Mouse (Mus musculus): ENCODE results near the gene Nsa2. TPM values are rescaled to one million over a fixed set of nuclear protein-coding genes. Genes with fewer than 3 reads are reported as not detected.
A peak's percentile ranks its signal among the peaks of the same experiment; 100 is the strongest.
"Not testable (repeated sequence)": the region's sequence is repeated elsewhere in the genome, so short reads cannot be mapped to it uniquely, and the experiment has no call there.

Gene Nsa2
- 29.2 and 61.9 TPM in 2 replicates for total RNA-seq (2015; ENCODE audit: low replicate concordance)
- 36.5 and 63.8 TPM in 2 replicates for total RNA-seq (2017; ENCODE audit: low replicate concordance)

GRCm38 (mm10) chr13:97137466-97138400 lies at the start of gene Nsa2, which contains the start of gene Gfm2:
Gene Nsa2, minus strand, starts transcription at chr13:97137937.
Gene Gfm2, plus strand, starts transcription at chr13:97137937.
- peak; percentile 100 for ATAC-seq (replicated peaks; ENCODE audit: low FRiP score, poor library complexity, severe bottlenecking)

- no peak for ATAC-seq (replicated peaks; ENCODE audit: low FRiP score, poor library complexity, severe bottlenecking)
Observed at GRCm38 (mm10) chr13:97186346-97186745, 48.6 kb upstream of the Nsa2 start.

- ATAC-seq (replicated peaks; ENCODE audit: low FRiP score, poor library complexity, severe bottlenecking), result no peak
Observed at GRCm38 (mm10) chr13:97184656-97185055, 46.9 kb upstream of the Nsa2 start.

GRCm38 (mm10) chr13:97184168-97184567 lies 46.4 kb upstream of the Nsa2 start:
- no peak for ATAC-seq (replicated peaks; ENCODE audit: low FRiP score, poor library complexity, severe bottlenecking)

GRCm38 (mm10) chr13:97182821-97183220 lies 45.1 kb upstream of the Nsa2 start:
- no peak for ATAC-seq (replicated peaks; ENCODE audit: low FRiP score, poor library complexity, severe bottlenecking)

GRCm38 (mm10) chr13:97180113-97180828 lies 42.5 kb upstream of the Nsa2 start:
- no peak for ATAC-seq (replicated peaks; ENCODE audit: low FRiP score, poor library complexity, severe bottlenecking)

GRCm38 (mm10) chr13:97178943-97179342 lies 41.2 kb upstream of the Nsa2 start:
- no peak for ATAC-seq (replicated peaks; ENCODE audit: low FRiP score, poor library complexity, severe bottlenecking)

GRCm38 (mm10) chr13:97176731-97177130 lies 39.0 kb upstream of the Nsa2 start:
- no peak for ATAC-seq (replicated peaks; ENCODE audit: low FRiP score, poor library complexity, severe bottlenecking)

- no peak for ATAC-seq (replicated peaks; ENCODE audit: low FRiP score, poor library complexity, severe bottlenecking)
Observed at GRCm38 (mm10) chr13:97175520-97176264, 38.0 kb upstream of the Nsa2 start.

GRCm38 (mm10) chr13:97145834-97146233 lies 8.1 kb upstream of the Nsa2 start:
- peak; percentile 77 for ATAC-seq (replicated peaks; ENCODE audit: low FRiP score, poor library complexity, severe bottlenecking)

GRCm38 (mm10) chr13:97142321-97142720 lies 4.6 kb upstream of the Nsa2 start:
- ATAC-seq (replicated peaks; ENCODE audit: low FRiP score, poor library complexity, severe bottlenecking), result no peak

GRCm38 (mm10) chr13:97138404-97138931 lies 731 bp upstream of the Nsa2 start:
- not testable (repeated sequence) for ATAC-seq (replicated peaks; ENCODE audit: low FRiP score, poor library complexity, severe bottlenecking)

GRCm38 (mm10) chr13:97130413-97130812 lies 7.3 kb downstream of the Nsa2 start:
- not testable (repeated sequence) for ATAC-seq (replicated peaks; ENCODE audit: low FRiP score, poor library complexity, severe bottlenecking)

- ATAC-seq (replicated peaks; ENCODE audit: low FRiP score, poor library complexity, severe bottlenecking), result not testable (repeated sequence)
Observed at GRCm38 (mm10) chr13:97129654-97130053, 8.1 kb downstream of the Nsa2 start.

GRCm38 (mm10) chr13:97121341-97121740 lies 16.4 kb downstream of the Nsa2 start:
- no peak for ATAC-seq (replicated peaks; ENCODE audit: low FRiP score, poor library complexity, severe bottlenecking)

GRCm38 (mm10) chr13:97109046-97109445 lies 28.7 kb downstream of the Nsa2 start:
- no peak for ATAC-seq (replicated peaks; ENCODE audit: low FRiP score, poor library complexity, severe bottlenecking)

- ATAC-seq (replicated peaks; ENCODE audit: low FRiP score, poor library complexity, severe bottlenecking), result not testable (repeated sequence)
Observed at GRCm38 (mm10) chr13:97107721-97108120, 30.0 kb downstream of the Nsa2 start.

- ATAC-seq (replicated peaks; ENCODE audit: low FRiP score, poor library complexity, severe bottlenecking), result no peak
Observed at GRCm38 (mm10) chr13:97104996-97105395, 32.7 kb downstream of the Nsa2 start.

GRCm38 (mm10) chr13:97099187-97099852 lies 38.4 kb downstream of the Nsa2 start, which contains the start of gene Gm6169:
Gene Gm6169, minus strand, starts transcription at chr13:97099237.
- ATAC-seq (replicated peaks; ENCODE audit: low FRiP score, poor library complexity, severe bottlenecking), result peak; percentile 62; the same call in 1 of the 2 replicates

All from erythroblast, adult 5-6 weeks (primary cell).